Mouse (Mus musculus): Measurements from ENCODE around the gene Apba2. TPM values are rescaled to one million over a fixed set of nuclear protein-coding genes. Genes with fewer than 3 reads are reported as not detected.

Apba2 gene
- polyA plus RNA-seq, 1 experiment from 2014 or later, result 67.6 TPM

- H3K9ac ChIP-seq (ENCODE audit: low read length), result no peak overlapping the region
- DNase-seq (ENCODE audit: low spot score) (no peak), ATAC-seq (replicated peaks; ENCODE audit: low FRiP score) (no peak)
- WGBS, result 38% methylated on average over 10 of the region's 10 CpGs
- H3K27me3 ChIP-seq (ENCODE audit: control insufficient read depth, insufficient read depth, low read length), result no peaks in the 10 kb centered on the region
- H3K36me3 ChIP-seq (ENCODE audit: control insufficient read depth, insufficient read depth, low read length), result no peaks in the 10 kb centered on the region
- no peak overlapping the region for H3K4me3 ChIP-seq (ENCODE audit: low read depth, low read length)
- no peak overlapping the region for H3K4me2 ChIP-seq (ENCODE audit: low read depth, low read length, severe bottlenecking)
- no peaks in the 10 kb centered on the region for H3K4me1 ChIP-seq (replicated peaks; ENCODE audit: control insufficient read depth, insufficient read depth, low read length)
- H3K27ac ChIP-seq (ENCODE audit: low read depth, low read length), result no peak overlapping the region
- H3K9me3 ChIP-seq (ENCODE audit: control insufficient read depth, low read length), result no peaks in the 10 kb centered on the region
Observed at GRCm38 (mm10) chr7:64773465-64773864, 272.0 kb downstream of the Apba2 start.

- no peak overlapping the region for H3K4me3 ChIP-seq (ENCODE audit: low read depth, low read length)
- WGBS, result 88% methylated on average over 13 of the region's 13 CpGs
- H3K9ac ChIP-seq (ENCODE audit: low read length), result no peak overlapping the region
- no peaks in the 10 kb centered on the region for H3K4me1 ChIP-seq (replicated peaks; ENCODE audit: control insufficient read depth, insufficient read depth, low read length)
- no peaks in the 10 kb centered on the region for H3K27me3 ChIP-seq (ENCODE audit: control insufficient read depth, insufficient read depth, low read length)
- no peak overlapping the region for H3K4me2 ChIP-seq (ENCODE audit: low read depth, low read length, severe bottlenecking)
- H3K9me3 ChIP-seq (ENCODE audit: control insufficient read depth, low read length), result no peaks in the 10 kb centered on the region
- DNase-seq (ENCODE audit: low spot score) (no peak), ATAC-seq (replicated peaks; ENCODE audit: low FRiP score) (no peak)
- H3K27ac ChIP-seq (ENCODE audit: low read depth, low read length), result no peak overlapping the region
- no peaks in the 10 kb centered on the region for H3K36me3 ChIP-seq (ENCODE audit: control insufficient read depth, insufficient read depth, low read length)
Observed at GRCm38 (mm10) chr7:64776708-64777489, 275.4 kb downstream of the Apba2 start.

GRCm38 (mm10) chr7:64779501-64779900 is 278.0 kb downstream of the Apba2 start:
- H3K4me1 ChIP-seq (replicated peaks; ENCODE audit: control insufficient read depth, insufficient read depth, low read length), result no peaks in the 10 kb centered on the region
- WGBS, result 76% methylated on average over 4 of the region's 4 CpGs
- H3K9me3 ChIP-seq (ENCODE audit: control insufficient read depth, low read length), result no peaks in the 10 kb centered on the region
- H3K4me3 ChIP-seq (ENCODE audit: low read depth, low read length), result no peak overlapping the region
- H3K27me3 ChIP-seq (ENCODE audit: control insufficient read depth, insufficient read depth, low read length), result no peaks in the 10 kb centered on the region
- no peak overlapping the region for H3K9ac ChIP-seq (ENCODE audit: low read length)
- H3K27ac ChIP-seq (ENCODE audit: low read depth, low read length), result no peak overlapping the region
- DNase-seq (ENCODE audit: low spot score), result no peak
- no peak overlapping the region for H3K4me2 ChIP-seq (ENCODE audit: low read depth, low read length, severe bottlenecking)
- no peaks in the 10 kb centered on the region for H3K36me3 ChIP-seq (ENCODE audit: control insufficient read depth, insufficient read depth, low read length)
- ATAC-seq (replicated peaks; ENCODE audit: low FRiP score), result no peak

GRCm38 (mm10) chr7:64785040-64785439 is 283.5 kb downstream of the Apba2 start:
- DNase-seq (ENCODE audit: low spot score) (no peak), ATAC-seq (replicated peaks; ENCODE audit: low FRiP score) (no peak)
- H3K4me3 ChIP-seq (ENCODE audit: low read depth, low read length), result no peak overlapping the region
- H3K27me3 ChIP-seq (ENCODE audit: control insufficient read depth, insufficient read depth, low read length), result no peaks in the 10 kb centered on the region
- H3K4me2 ChIP-seq (ENCODE audit: low read depth, low read length, severe bottlenecking), result no peak overlapping the region
- H3K36me3 ChIP-seq (ENCODE audit: control insufficient read depth, insufficient read depth, low read length), result no peaks in the 10 kb centered on the region
- H3K27ac ChIP-seq (ENCODE audit: low read depth, low read length), result no peak overlapping the region
- H3K9ac ChIP-seq (ENCODE audit: low read length), result no peak overlapping the region
- WGBS, result 39% methylated on average over 3 of the region's 3 CpGs
- H3K4me1 ChIP-seq (replicated peaks; ENCODE audit: control insufficient read depth, insufficient read depth, low read length), result no peaks in the 10 kb centered on the region
- no peaks in the 10 kb centered on the region for H3K9me3 ChIP-seq (ENCODE audit: control insufficient read depth, low read length)

GRCm38 (mm10) chr7:64791145-64791544 is 289.6 kb downstream of the Apba2 start:
- Histone ChIP-seq H3K36me3 (ENCODE audit: control insufficient read depth, insufficient read depth, low read length) (no peaks in the 10 kb centered on the region), H3K4me3 (ENCODE audit: low read depth, low read length) (no peak overlapping the region), H3K4me1 (replicated peaks; ENCODE audit: control insufficient read depth, insufficient read depth, low read length) (no peaks in the 10 kb centered on the region), H3K9ac (ENCODE audit: low read length) (no peak overlapping the region), H3K27ac (ENCODE audit: low read depth, low read length) (no peak overlapping the region), H3K27me3 (ENCODE audit: control insufficient read depth, insufficient read depth, low read length) (no peaks in the 10 kb centered on the region), H3K9me3 (ENCODE audit: control insufficient read depth, low read length) (no peaks in the 10 kb centered on the region), H3K4me2 (ENCODE audit: low read depth, low read length, severe bottlenecking) (no peak overlapping the region)
- WGBS, result 90% methylated on average over 9 of the region's 9 CpGs
- no peak for ATAC-seq (replicated peaks; ENCODE audit: low FRiP score)
- no peak for DNase-seq (ENCODE audit: low spot score)

GRCm38 (mm10) chr7:64792031-64792430 is 290.5 kb downstream of the Apba2 start:
- DNase-seq (ENCODE audit: low spot score), result peak; percentile 46
- WGBS, result 87% methylated on average over 8 of the region's 8 CpGs

GRCm38 (mm10) chr7:64795554-64795953 is 294.0 kb downstream of the Apba2 start:
- Histone ChIP-seq H3K9me3 (ENCODE audit: control insufficient read depth, low read length) (no peaks in the 10 kb centered on the region), H3K9ac (ENCODE audit: low read length) (no peak overlapping the region), H3K4me2 (ENCODE audit: low read depth, low read length, severe bottlenecking) (no peak overlapping the region), H3K4me3 (ENCODE audit: low read depth, low read length) (no peak overlapping the region), H3K4me1 (replicated peaks; ENCODE audit: control insufficient read depth, insufficient read depth, low read length) (no peaks in the 10 kb centered on the region), H3K27ac (ENCODE audit: low read depth, low read length) (no peak overlapping the region), H3K27me3 (ENCODE audit: control insufficient read depth, insufficient read depth, low read length) (no peaks in the 10 kb centered on the region), H3K36me3 (ENCODE audit: control insufficient read depth, insufficient read depth, low read length) (no peaks in the 10 kb centered on the region)
- WGBS, result 90% methylated on average over 6 of the region's 6 CpGs
- ATAC-seq (replicated peaks; ENCODE audit: low FRiP score) (no peak), DNase-seq (ENCODE audit: low spot score) (peak; percentile 7)

More at GRCm38 (mm10) chr7:64792031-64792430, 290.5 kb downstream of the Apba2 start:
- H3K9ac ChIP-seq (ENCODE audit: low read length), result no peak overlapping the region
- no peaks in the 10 kb centered on the region for H3K9me3 ChIP-seq (ENCODE audit: control insufficient read depth, low read length)
- H3K4me1 ChIP-seq (replicated peaks; ENCODE audit: control insufficient read depth, insufficient read depth, low read length), result no peaks in the 10 kb centered on the region
- H3K27me3 ChIP-seq (ENCODE audit: control insufficient read depth, insufficient read depth, low read length), result no peaks in the 10 kb centered on the region
- H3K36me3 ChIP-seq (ENCODE audit: control insufficient read depth, insufficient read depth, low read length), result no peaks in the 10 kb centered on the region
- no peak for ATAC-seq (replicated peaks; ENCODE audit: low FRiP score)
- H3K4me3 ChIP-seq (ENCODE audit: low read depth, low read length), result no peak overlapping the region
- H3K4me2 ChIP-seq (ENCODE audit: low read depth, low read length, severe bottlenecking), result no peak overlapping the region
- H3K27ac ChIP-seq (ENCODE audit: low read depth, low read length), result no peak overlapping the region

Measured in forebrain, embryonic 11.5 days (tissue).